Mouse (Mus musculus) kidney, adult 9 months (tissue): ENCODE data around the gene Ifna2.

ENCODE experiments used
- DNase-seq: peaks from one replicate; pipeline ENCODE4 v3.0.0; 2022

The Ifna2 gene

GRCm38 (mm10) chr4:88644359-88644758 is 39.4 kb downstream of the Ifna2 start, which contains the start of gene Ifna13:
TSS of gene Ifna13 (minus strand) at chr4:88644459.
- no peak for DNase-seq

DNA sequence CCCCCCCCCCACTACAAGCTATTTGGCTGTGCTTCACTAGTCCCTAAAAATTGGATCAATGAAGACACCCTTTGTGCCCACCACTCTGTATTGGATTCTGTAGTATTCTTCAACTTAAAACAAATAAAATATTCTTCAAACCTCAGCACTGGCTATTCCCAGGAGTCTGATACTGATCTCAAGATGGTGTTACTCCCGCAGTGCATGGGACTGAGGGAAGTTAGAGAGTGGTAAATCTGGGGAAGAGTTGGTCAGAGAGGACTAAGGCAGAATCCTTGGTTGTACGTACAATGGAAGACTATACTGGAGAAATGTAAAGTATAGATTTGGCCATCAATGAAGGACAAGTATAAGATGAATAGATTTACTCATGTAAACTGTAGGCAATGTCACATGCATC is 41.2 kb downstream of the Ifna2 start:
- no peak for DNase-seq

- DNase-seq, result peak; percentile 94
Observed at GRCm38 (mm10) chr4:88641077-88641831, 42.5 kb downstream of the Ifna2 start.

DNA sequence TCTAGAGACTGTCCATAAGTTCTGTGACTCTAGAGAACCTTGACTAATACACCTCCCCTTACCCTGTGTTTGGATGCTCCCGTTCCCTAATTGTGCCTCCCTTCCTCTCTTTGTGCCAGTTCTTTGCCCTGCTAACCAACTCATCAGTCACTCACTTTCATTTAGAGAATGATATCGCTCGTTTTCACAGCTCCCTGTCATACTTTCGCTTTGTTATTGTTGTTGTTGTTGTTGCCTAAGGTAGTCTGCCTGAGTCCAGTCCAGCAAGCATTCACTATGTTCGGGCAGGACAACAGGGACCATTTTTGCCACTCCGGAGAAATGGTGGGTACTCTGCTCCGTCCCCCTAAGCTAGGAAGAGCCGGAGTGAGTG is 43.0 kb downstream of the Ifna2 start:
- no peak for DNase-seq

- no peak for DNase-seq
Observed at GRCm38 (mm10) chr4:88634311-88634710, 49.4 kb downstream of the Ifna2 start, which contains the start of gene C87499. TSS of gene C87499 (minus strand) at chr4:88634411.
